Mouse (Mus musculus): ENCODE results near the gene Rlbp1.

- TF ChIP-seq E2F4 (IDR thresholded peaks at IDR 0.05; ENCODE audit: insufficient read depth) (no peak), POLR2A (IDR thresholded peaks at IDR 0.05; ENCODE audit: insufficient read length, low read depth) (no peak), POLR2AphosphoS2 (IDR thresholded peaks at IDR 0.05; ENCODE audit: insufficient read length, low read depth) (no peak), TCF3 (IDR thresholded peaks at IDR 0.05; ENCODE audit: insufficient read length, low read depth) (no peak), SRF (IDR thresholded peaks at IDR 0.05; ENCODE audit: control insufficient read depth, insufficient read length, low read depth) (no peak), MYOG (IDR thresholded peaks at IDR 0.05; ENCODE audit: control insufficient read depth in 1 of 3, insufficient read depth in 1 of 3, insufficient read length in 2 of 3, low read depth in 2 of 3) (no peak), TCF12 (IDR thresholded peaks at IDR 0.05; ENCODE audit: insufficient read depth, poor library complexity, severe bottlenecking) (no peak)
These were observed 292 bp upstream of the Rlbp1 start for GRCm38 (mm10) chr7:79387140-79387539.

Measured in myocyte (in vitro differentiated cells).